Mouse (Mus musculus) liver, embryonic 13.5 days (tissue): ENCODE data around the gene Pou2f3. TPM values are rescaled to one million over a fixed set of nuclear protein-coding genes. Genes with fewer than 3 reads are reported as not detected.

ENCODE experiments used
- ATAC-seq: fragments of 200-750 bp; cut with Nextera tagmentation; 2 replicates; pipeline ENCODE4 v1.8.0; 2017; ENCODE audit warnings: low read depth, mild to moderate bottlenecking, moderate number of reproducible peaks, moderate library complexity
- DNase-seq: peaks from one replicate; pipeline ENCODE4 v3.0.0; 2022
- H3K27ac ChIP-seq: fragments of 300-500 bp; sonication (generic); 2 replicates; pipeline ENCODE4 v1.5.1; 2015; ENCODE audit warnings: moderate library complexity, mild to moderate bottlenecking, inconsistent platforms
- H3K27me3 ChIP-seq: fragments of 300-500 bp; sonication (generic); 2 replicates; pipeline ENCODE4 v1.6.1; 2015; ENCODE audit warnings: mild to moderate bottlenecking, inconsistent platforms
- H3K36me3 ChIP-seq: fragments of 300-500 bp; sonication (generic); 2 replicates; pipeline ENCODE4 v1.6.1; 2015; ENCODE audit warnings: mild to moderate bottlenecking, inconsistent platforms
- H3K4me1 ChIP-seq: fragments of 300-500 bp; sonication (generic); replicated peaks from 2 replicates; pipeline ENCODE4 v1.6.1; 2015; ENCODE audit warnings: inconsistent platforms
- H3K4me2 ChIP-seq: fragments of 300-500 bp; sonication (generic); 2 replicates; pipeline ENCODE4 v1.6.1; 2015; ENCODE audit warnings: inconsistent platforms, mild to moderate bottlenecking, moderate library complexity
- H3K4me3 ChIP-seq: fragments of 300-500 bp; sonication (generic); replicated peaks from 2 replicates; pipeline ENCODE4 v1.5.1; 2015; ENCODE audit warnings: mild to moderate bottlenecking, inconsistent platforms
- H3K9ac ChIP-seq: fragments of 300-500 bp; sonication (generic); 2 replicates; pipeline ENCODE4 v1.6.1; 2015; ENCODE audit warnings: mild to moderate bottlenecking, inconsistent platforms
- H3K9me3 ChIP-seq: fragments of 300-500 bp; sonication (generic); replicated peaks from 2 replicates; pipeline ENCODE4 v1.6.1; 2016; ENCODE audit warnings: inconsistent platforms
- WGBS: fragments of 180-500 bp; shearing (Covaris S2); methylation state at CpG from one replicate; pipeline ENCODE4 v1.1.7; 2015; ENCODE audit not compliant: insufficient replicate concordance; 5-methylcytosine and 5-hydroxymethylcytosine counted together
- polyA plus RNA-seq: library from polyadenylated mRNA; unstranded; fragments of >200 nt; fragmentation: Nextera tagmentation; extraction: Ambion mirVana; gene quantifications from 2 replicates; pipeline ENCODE4 v1.2.1, GENCODE M21; 2015

Gene Pou2f3
- not detected in 2 replicates for polyA plus RNA-seq

GRCm38 (mm10) chr9:43210190-43210682, at the start of gene Pou2f3:
TSS of gene Pou2f3 (minus strand) at chr9:43210369.
- Histone ChIP-seq H3K4me3 (no peak within 1 kb of the TSS), H3K36me3 (no peaks in the 10 kb centered on the region), H3K27me3 (peaks cover 69% of the 10 kb centered on the region), H3K4me2 (0 out of 2 replicates have a peak within 1 kb of the TSS, but pooled peaks have one; percentile 2), H3K27ac (no peak within 1 kb of the TSS), H3K9me3 (no peaks in the 10 kb centered on the region), H3K9ac (no peak within 1 kb of the TSS), H3K4me1 (peaks cover 12% of the 10 kb centered on the region)
- no peak for ATAC-seq
- WGBS, result 8% methylated on average over 13 of the region's 13 CpGs
- DNase-seq, result no peak

- Histone ChIP-seq H3K9me3 (no peaks in the 10 kb centered on the region), H3K4me1 (peaks cover 26% of the 10 kb centered on the region), H3K9ac (no peak overlapping the region), H3K27me3 (no peaks in the 10 kb centered on the region), H3K4me3 (no peak overlapping the region), H3K36me3 (no peaks in the 10 kb centered on the region), H3K4me2 (no peak overlapping the region), H3K27ac (peak overlapping the region; percentile 48; the same call in 1 of the 2 replicates)
- DNase-seq, result no peak
- no peak for ATAC-seq
- WGBS, result 58% methylated on average over 5 of the region's 5 CpGs
Observed at GRCm38 (mm10) chr9:43253271-43253681, 43.1 kb upstream of the Pou2f3 start.

- H3K9ac ChIP-seq, result no peak overlapping the region
- no peak overlapping the region for H3K4me2 ChIP-seq
- peak overlapping the region; percentile 48; the same call in 1 of the 2 replicates for H3K27ac ChIP-seq
- ATAC-seq (no peak), DNase-seq (no peak)
- no peaks in the 10 kb centered on the region for H3K36me3 ChIP-seq
- H3K4me1 ChIP-seq, result peaks cover 28% of the 10 kb centered on the region
- no peak overlapping the region for H3K4me3 ChIP-seq
- WGBS, result 68% methylated on average over 3 of the region's 3 CpGs
- H3K27me3 ChIP-seq, result no peaks in the 10 kb centered on the region
- no peaks in the 10 kb centered on the region for H3K9me3 ChIP-seq
Observed at GRCm38 (mm10) chr9:43252790-43253189, 42.6 kb upstream of the Pou2f3 start.

GRCm38 (mm10) chr9:43251786-43252185, 41.6 kb upstream of the Pou2f3 start:
- no peak overlapping the region for H3K4me2 ChIP-seq
- H3K9me3 ChIP-seq, result no peaks in the 10 kb centered on the region
- DNase-seq (no peak), ATAC-seq (no peak)
- H3K27ac ChIP-seq, result no peak overlapping the region
- no peaks in the 10 kb centered on the region for H3K36me3 ChIP-seq
- no peak overlapping the region for H3K9ac ChIP-seq
- no peak overlapping the region for H3K4me3 ChIP-seq
- no peaks in the 10 kb centered on the region for H3K27me3 ChIP-seq
- 72% methylated on average over 2 of the region's 2 CpGs for WGBS
- H3K4me1 ChIP-seq, result peaks cover 28% of the 10 kb centered on the region

- no peaks in the 10 kb centered on the region for H3K27me3 ChIP-seq
- DNase-seq (peak; percentile 51), ATAC-seq (peak; percentile 54)
- H3K27ac ChIP-seq, result peak overlapping the region; percentile 68
- peak overlapping the region; percentile 52 for H3K4me2 ChIP-seq
- H3K9ac ChIP-seq, result peak overlapping the region; percentile 44; the same call in 1 of the 2 replicates
- WGBS, result 8% methylated on average over 10 of the region's 10 CpGs
- peaks cover 65% of the 10 kb centered on the region for H3K4me1 ChIP-seq
- H3K9me3 ChIP-seq, result no peaks in the 10 kb centered on the region
- H3K4me3 ChIP-seq, result peak overlapping the region; percentile 29
- no peaks in the 10 kb centered on the region for H3K36me3 ChIP-seq
Observed at GRCm38 (mm10) chr9:43246738-43247180, 36.6 kb upstream of the Pou2f3 start.

- Histone ChIP-seq H3K27me3 (no peaks in the 10 kb centered on the region), H3K27ac (peak overlapping the region; percentile 40; the same call in 1 of the 2 replicates), H3K4me2 (no peak overlapping the region), H3K4me3 (no peak overlapping the region), H3K9ac (no peak overlapping the region), H3K36me3 (no peaks in the 10 kb centered on the region), H3K9me3 (no peaks in the 10 kb centered on the region), H3K4me1 (peaks cover 73% of the 10 kb centered on the region)
- ATAC-seq (no peak), DNase-seq (no peak)
- 51% methylated on average over 7 of the region's 7 CpGs for WGBS
Observed at GRCm38 (mm10) chr9:43245801-43246570, 35.8 kb upstream of the Pou2f3 start.

GRCm38 (mm10) chr9:43242432-43242831, 32.3 kb upstream of the Pou2f3 start:
- H3K36me3 ChIP-seq, result no peaks in the 10 kb centered on the region
- H3K4me2 ChIP-seq, result peak overlapping the region; percentile 94
- H3K9ac ChIP-seq, result peak overlapping the region; percentile 52
- DNase-seq, result no peak
- peak; percentile 8; the same call in 1 of the 2 replicates for ATAC-seq
- no peaks in the 10 kb centered on the region for H3K9me3 ChIP-seq
- no peaks in the 10 kb centered on the region for H3K27me3 ChIP-seq
- 8% methylated on average over 5 of the region's 5 CpGs for WGBS
- no peak overlapping the region for H3K4me3 ChIP-seq
- peaks cover 93% of the 10 kb centered on the region for H3K4me1 ChIP-seq
- H3K27ac ChIP-seq, result peak overlapping the region; percentile 94

- no peak for DNase-seq
- Histone ChIP-seq H3K9me3 (no peaks in the 10 kb centered on the region), H3K9ac (peak overlapping the region; percentile 52), H3K4me1 (peaks cover 93% of the 10 kb centered on the region), H3K27ac (peak overlapping the region; percentile 94), H3K27me3 (no peaks in the 10 kb centered on the region), H3K36me3 (peaks cover 2% of the 10 kb centered on the region; the same call in 1 of the 2 replicates), H3K4me3 (no peak overlapping the region), H3K4me2 (peak overlapping the region; percentile 94)
- WGBS, result 33% methylated on average over 8 of the region's 8 CpGs
- no peak for ATAC-seq
Observed at GRCm38 (mm10) chr9:43241970-43242369, 31.8 kb upstream of the Pou2f3 start.

- Histone ChIP-seq H3K9ac (0 out of 2 replicates have a peak overlapping the region, but pooled peaks have one; percentile 52), H3K27me3 (no peaks in the 10 kb centered on the region), H3K4me2 (peak overlapping the region; percentile 94), H3K36me3 (peaks cover 9% of the 10 kb centered on the region; the same call in 1 of the 2 replicates), H3K9me3 (no peaks in the 10 kb centered on the region), H3K27ac (peak overlapping the region; percentile 94), H3K4me3 (no peak overlapping the region), H3K4me1 (peaks cover 93% of the 10 kb centered on the region)
- no peak for ATAC-seq
- WGBS, result 29% methylated on average over 4 of the region's 4 CpGs
- DNase-seq, result no peak
Observed at GRCm38 (mm10) chr9:43241291-43241690, 31.1 kb upstream of the Pou2f3 start.

GRCm38 (mm10) chr9:43240594-43240900, 30.4 kb upstream of the Pou2f3 start:
- H3K9me3 ChIP-seq, result no peaks in the 10 kb centered on the region
- DNase-seq (no peak), ATAC-seq (no peak)
- peak overlapping the region; percentile 88 for H3K4me3 ChIP-seq
- 21% methylated on average over 2 of the region's 2 CpGs for WGBS
- H3K9ac ChIP-seq, result peak overlapping the region; percentile 92
- no peaks in the 10 kb centered on the region for H3K27me3 ChIP-seq
- peak overlapping the region; percentile 94 for H3K27ac ChIP-seq
- peak overlapping the region; percentile 94 for H3K4me2 ChIP-seq
- H3K36me3 ChIP-seq, result peaks cover 15% of the 10 kb centered on the region; the same call in 1 of the 2 replicates
- H3K4me1 ChIP-seq, result peaks cover 93% of the 10 kb centered on the region

GRCm38 (mm10) chr9:43239712-43240593, 29.8 kb upstream of the Pou2f3 start, which contains the start of gene Oaf:
TSS of gene Oaf (minus strand) at chr9:43239911.
- peak within 1 kb of the TSS; percentile 94 for H3K4me2 ChIP-seq
- no peaks in the 10 kb centered on the region for H3K27me3 ChIP-seq
- peaks cover 20% of the 10 kb centered on the region; the same call in 1 of the 2 replicates for H3K36me3 ChIP-seq
- DNase-seq, result peak; percentile 86
- peak within 1 kb of the TSS; percentile 94 for H3K27ac ChIP-seq
- no peaks in the 10 kb centered on the region for H3K9me3 ChIP-seq
- WGBS, result 1% methylated on average over 41 of the region's 44 CpGs
- ATAC-seq, result peak; percentile 80
- peak within 1 kb of the TSS; percentile 92 for H3K9ac ChIP-seq
- H3K4me1 ChIP-seq, result peaks cover 94% of the 10 kb centered on the region
- peak within 1 kb of the TSS; percentile 88 for H3K4me3 ChIP-seq
